Mouse (Mus musculus): ENCODE measurements around the gene Pip5k1b. TPM values are rescaled to one million over a fixed set of nuclear protein-coding genes. Genes with fewer than 3 reads are reported as not detected.

The Pip5k1b gene
- polyA plus RNA-seq, 2 experiments: 0.83 to 1.4 TPM

DNA sequence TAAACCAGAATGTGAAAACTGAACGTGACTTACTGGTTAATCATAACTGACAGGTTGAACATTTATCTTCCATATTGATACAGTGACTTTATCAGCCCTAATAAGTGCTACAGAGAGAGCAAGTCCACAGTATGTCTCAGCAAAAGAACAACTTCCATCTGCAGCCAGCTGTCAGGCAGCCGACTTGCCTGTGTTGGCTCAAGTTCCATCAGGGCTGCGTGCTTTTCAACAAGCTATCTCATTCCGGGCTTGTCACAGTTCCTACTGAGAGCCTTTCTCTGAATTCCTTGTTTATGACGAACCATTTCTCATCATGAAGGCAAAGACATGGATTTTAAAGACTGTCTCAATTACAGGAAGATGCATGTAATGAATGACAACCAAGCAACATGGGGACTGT is 222.7 kb downstream of the Pip5k1b start:
- DNase-seq (ENCODE audit: low spot score): no peak
- H3K27ac ChIP-seq (replicated peaks; ENCODE audit: low read depth, low read length): no peak overlapping the region
- WGBS: 71% methylated on average over 5 of the region's 5 CpGs
- ATAC-seq (ENCODE audit: low FRiP score, low read depth): no peak
- no peaks in the 10 kb centered on the region for H3K36me3 ChIP-seq (ENCODE audit: control insufficient read depth, insufficient read depth, low read length)
- no peak overlapping the region for H3K4me2 ChIP-seq (replicated peaks; ENCODE audit: low read depth, low read length, severe bottlenecking)
- H3K27me3 ChIP-seq (ENCODE audit: control insufficient read depth, insufficient read depth, low read length): no peaks in the 10 kb centered on the region
- H3K4me3 ChIP-seq (replicated peaks; ENCODE audit: low read length): no peak overlapping the region
- no peak overlapping the region for H3K9ac ChIP-seq (ENCODE audit: low read depth, low read length, severe bottlenecking)
- no peaks in the 10 kb centered on the region for H3K4me1 ChIP-seq (ENCODE audit: control insufficient read depth, insufficient read depth, low read length)
- no peaks in the 10 kb centered on the region for H3K9me3 ChIP-seq (ENCODE audit: control insufficient read depth, low read length)
- no peak for TF ChIP-seq POLR2A (IDR thresholded peaks at IDR 0.05; ENCODE audit: borderline replicate concordance, extremely low read depth, insufficient read depth, insufficient read length)

DNA sequence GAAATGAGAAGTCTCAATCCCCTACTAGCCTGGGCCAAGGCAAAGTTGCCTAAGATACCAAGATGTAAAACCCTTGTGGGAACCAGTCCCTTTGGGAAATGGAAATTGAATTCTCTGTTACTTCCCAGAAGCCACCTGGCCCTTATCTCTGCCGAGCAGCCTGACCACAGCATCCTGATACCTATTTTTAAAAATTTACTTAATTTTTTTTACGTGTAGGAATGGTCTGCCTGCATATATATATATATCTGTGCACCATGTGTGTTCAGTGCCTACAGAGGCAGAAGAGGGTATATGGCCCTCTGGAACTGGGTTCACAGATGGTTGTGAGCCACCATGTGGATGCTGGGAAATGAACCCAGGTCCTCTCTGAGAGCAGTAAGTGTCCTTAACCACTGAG is 224.4 kb downstream of the Pip5k1b start:
- no peaks in the 10 kb centered on the region for H3K27me3 ChIP-seq (ENCODE audit: control insufficient read depth, insufficient read depth, low read length)
- ATAC-seq (ENCODE audit: low FRiP score, low read depth) (no peak), DNase-seq (ENCODE audit: low spot score) (no peak)
- no peak overlapping the region for H3K4me2 ChIP-seq (replicated peaks; ENCODE audit: low read depth, low read length, severe bottlenecking)
- 77% methylated on average over 2 of the region's 2 CpGs for WGBS
- no peaks in the 10 kb centered on the region for H3K36me3 ChIP-seq (ENCODE audit: control insufficient read depth, insufficient read depth, low read length)
- TF ChIP-seq POLR2A (IDR thresholded peaks at IDR 0.05; ENCODE audit: borderline replicate concordance, extremely low read depth, insufficient read depth, insufficient read length): no peak
- H3K4me1 ChIP-seq (ENCODE audit: control insufficient read depth, insufficient read depth, low read length): no peaks in the 10 kb centered on the region
- H3K9ac ChIP-seq (ENCODE audit: low read depth, low read length, severe bottlenecking): no peak overlapping the region
- no peak overlapping the region for H3K4me3 ChIP-seq (replicated peaks; ENCODE audit: low read length)
- H3K9me3 ChIP-seq (ENCODE audit: control insufficient read depth, low read length): no peaks in the 10 kb centered on the region
- H3K27ac ChIP-seq (replicated peaks; ENCODE audit: low read depth, low read length): no peak overlapping the region

DNA sequence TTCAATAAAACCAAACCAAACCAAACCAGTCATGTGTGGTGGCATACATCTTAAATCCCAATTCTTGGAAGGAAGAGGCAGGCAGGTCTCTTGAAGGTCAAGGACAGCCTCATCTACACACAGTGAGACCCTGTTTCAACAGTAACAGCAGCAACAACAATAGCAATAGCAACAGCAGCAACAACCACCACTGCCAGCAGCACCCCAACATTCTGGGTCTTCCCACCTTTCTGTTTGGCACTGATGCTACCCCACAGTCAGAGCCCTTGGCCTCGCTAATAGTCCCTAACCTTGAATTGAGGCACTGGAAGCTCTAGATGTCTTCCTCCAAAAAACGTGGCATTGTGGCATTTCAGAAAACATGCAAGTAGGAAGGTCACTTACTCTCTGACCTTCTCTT is 225.3 kb downstream of the Pip5k1b start:
- H3K27me3 ChIP-seq (ENCODE audit: control insufficient read depth, insufficient read depth, low read length): no peaks in the 10 kb centered on the region
- DNase-seq (ENCODE audit: low spot score) (no peak), ATAC-seq (ENCODE audit: low FRiP score, low read depth) (no peak)
- no peaks in the 10 kb centered on the region for H3K36me3 ChIP-seq (ENCODE audit: control insufficient read depth, insufficient read depth, low read length)
- no peak overlapping the region for H3K4me2 ChIP-seq (replicated peaks; ENCODE audit: low read depth, low read length, severe bottlenecking)
- no peaks in the 10 kb centered on the region for H3K9me3 ChIP-seq (ENCODE audit: control insufficient read depth, low read length)
- no peak overlapping the region for H3K4me3 ChIP-seq (replicated peaks; ENCODE audit: low read length)
- TF ChIP-seq POLR2A (IDR thresholded peaks at IDR 0.05; ENCODE audit: borderline replicate concordance, extremely low read depth, insufficient read depth, insufficient read length): no peak
- no peaks in the 10 kb centered on the region for H3K4me1 ChIP-seq (ENCODE audit: control insufficient read depth, insufficient read depth, low read length)
- WGBS: 67% methylated on average over 2 of the region's 2 CpGs
- H3K9ac ChIP-seq (ENCODE audit: low read depth, low read length, severe bottlenecking): no peak overlapping the region
- H3K27ac ChIP-seq (replicated peaks; ENCODE audit: low read depth, low read length): no peak overlapping the region

DNA sequence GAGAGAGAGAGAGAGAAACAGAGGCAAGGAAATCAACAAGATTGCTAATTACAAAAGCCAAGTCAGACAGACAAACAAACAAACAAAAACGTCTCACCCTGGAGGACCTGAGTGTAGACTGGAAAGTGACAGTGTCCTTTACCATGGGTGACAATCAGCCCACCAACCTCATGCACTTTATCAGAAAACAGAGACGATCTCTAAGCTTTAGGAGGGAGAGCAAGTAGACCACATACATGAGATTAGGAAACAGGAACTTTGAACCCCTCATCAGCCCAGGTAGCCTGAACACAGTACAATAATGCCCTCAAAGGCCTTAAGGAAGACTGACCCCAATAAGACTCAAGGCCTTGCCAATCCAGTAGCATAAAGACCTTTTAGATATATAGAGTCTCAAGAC is 227.8 kb downstream of the Pip5k1b start:
- Histone ChIP-seq H3K36me3 (ENCODE audit: control insufficient read depth, insufficient read depth, low read length) (no peaks in the 10 kb centered on the region), H3K4me3 (replicated peaks; ENCODE audit: low read length) (no peak overlapping the region), H3K9ac (ENCODE audit: low read depth, low read length, severe bottlenecking) (no peak overlapping the region), H3K4me2 (replicated peaks; ENCODE audit: low read depth, low read length, severe bottlenecking) (no peak overlapping the region), H3K4me1 (ENCODE audit: control insufficient read depth, insufficient read depth, low read length) (peaks cover 4% of the 10 kb centered on the region; the same call in 1 of the 2 replicates), H3K27me3 (ENCODE audit: control insufficient read depth, insufficient read depth, low read length) (no peaks in the 10 kb centered on the region), H3K9me3 (ENCODE audit: control insufficient read depth, low read length) (no peaks in the 10 kb centered on the region), H3K27ac (replicated peaks; ENCODE audit: low read depth, low read length) (no peak overlapping the region)
- DNase-seq (ENCODE audit: low spot score) (no peak), ATAC-seq (ENCODE audit: low FRiP score, low read depth) (no peak)
- TF ChIP-seq POLR2A (IDR thresholded peaks at IDR 0.05; ENCODE audit: borderline replicate concordance, extremely low read depth, insufficient read depth, insufficient read length): no peak
- 56% methylated on average over 2 of the region's 2 CpGs for WGBS

DNA sequence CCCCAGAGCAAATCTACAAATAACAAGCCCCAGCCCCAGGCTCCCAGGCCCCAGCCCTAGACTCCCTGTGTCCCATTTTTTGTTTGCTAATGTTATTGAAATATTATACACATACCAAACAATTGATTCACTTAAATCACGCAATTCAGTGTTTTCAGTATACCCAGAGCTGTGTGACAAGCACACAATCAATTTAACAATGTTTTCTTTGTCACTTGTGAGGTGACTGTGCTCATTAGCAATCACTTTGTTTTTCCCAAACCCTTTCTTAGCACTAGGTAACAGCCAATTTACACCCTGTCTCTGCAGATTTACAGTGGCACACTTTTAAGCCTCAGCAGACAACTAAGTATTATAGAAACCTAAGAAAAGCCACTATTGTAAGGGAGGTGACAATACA is 228.7 kb downstream of the Pip5k1b start:
- H3K9me3 ChIP-seq (ENCODE audit: control insufficient read depth, low read length): no peaks in the 10 kb centered on the region
- no peaks in the 10 kb centered on the region for H3K36me3 ChIP-seq (ENCODE audit: control insufficient read depth, insufficient read depth, low read length)
- no peak for DNase-seq (ENCODE audit: low spot score)
- 10% methylated on average over 1 of the region's 1 CpGs for WGBS
- peaks cover 4% of the 10 kb centered on the region; the same call in 1 of the 2 replicates for H3K4me1 ChIP-seq (ENCODE audit: control insufficient read depth, insufficient read depth, low read length)
- H3K9ac ChIP-seq (ENCODE audit: low read depth, low read length, severe bottlenecking): no peak overlapping the region
- no peak for ATAC-seq (ENCODE audit: low FRiP score, low read depth)
- H3K4me3 ChIP-seq (replicated peaks; ENCODE audit: low read length): no peak overlapping the region
- H3K27ac ChIP-seq (replicated peaks; ENCODE audit: low read depth, low read length): no peak overlapping the region
- H3K27me3 ChIP-seq (ENCODE audit: control insufficient read depth, insufficient read depth, low read length): no peaks in the 10 kb centered on the region
- H3K4me2 ChIP-seq (replicated peaks; ENCODE audit: low read depth, low read length, severe bottlenecking): no peak overlapping the region
- no peak for TF ChIP-seq POLR2A (IDR thresholded peaks at IDR 0.05; ENCODE audit: borderline replicate concordance, extremely low read depth, insufficient read depth, insufficient read length)

DNA sequence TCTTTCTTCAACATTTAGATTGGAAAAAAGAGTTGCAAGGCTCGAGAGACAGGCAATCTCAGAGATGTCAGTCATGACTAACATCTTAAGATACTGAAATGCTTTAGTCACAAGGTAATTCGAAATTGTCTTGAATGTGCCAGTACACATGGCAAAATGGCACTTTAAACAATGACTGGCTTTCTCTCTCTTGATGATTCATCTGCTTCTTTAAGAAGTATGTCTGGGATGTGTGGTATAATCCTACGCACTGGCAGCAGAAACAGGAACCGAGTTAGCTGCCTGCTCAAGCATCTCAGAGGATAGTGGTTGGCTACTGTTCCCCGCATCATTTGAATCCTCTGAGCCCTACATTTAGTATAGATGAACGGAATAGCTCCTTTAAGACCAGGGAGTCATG is 230.0 kb downstream of the Pip5k1b start:
- H3K9me3 ChIP-seq (ENCODE audit: control insufficient read depth, low read length): no peaks in the 10 kb centered on the region
- ATAC-seq (ENCODE audit: low FRiP score, low read depth) (no peak), DNase-seq (ENCODE audit: low spot score) (no peak)
- H3K27ac ChIP-seq (replicated peaks; ENCODE audit: low read depth, low read length): no peak overlapping the region
- no peaks in the 10 kb centered on the region for H3K27me3 ChIP-seq (ENCODE audit: control insufficient read depth, insufficient read depth, low read length)
- no peak overlapping the region for H3K9ac ChIP-seq (ENCODE audit: low read depth, low read length, severe bottlenecking)
- no peak for TF ChIP-seq POLR2A (IDR thresholded peaks at IDR 0.05; ENCODE audit: borderline replicate concordance, extremely low read depth, insufficient read depth, insufficient read length)
- no peak overlapping the region for H3K4me3 ChIP-seq (replicated peaks; ENCODE audit: low read length)
- H3K4me1 ChIP-seq (ENCODE audit: control insufficient read depth, insufficient read depth, low read length): peaks cover 4% of the 10 kb centered on the region; the same call in 1 of the 2 replicates
- WGBS: 79% methylated on average over 6 of the region's 6 CpGs
- H3K36me3 ChIP-seq (ENCODE audit: control insufficient read depth, insufficient read depth, low read length): no peaks in the 10 kb centered on the region
- no peak overlapping the region for H3K4me2 ChIP-seq (replicated peaks; ENCODE audit: low read depth, low read length, severe bottlenecking)

All from limb, embryonic 14.5 days (tissue).